Mouse (Mus musculus): Measurements from ENCODE around the gene Gnas. TPM values are rescaled to one million over a fixed set of nuclear protein-coding genes. Genes with fewer than 3 reads are reported as not detected.

The Gnas gene
- polyA plus RNA-seq (2014; fragmentation: Nextera tagmentation; extraction: Ambion mirVana): 1,524 and 1,578 TPM in 2 replicates

DNA sequence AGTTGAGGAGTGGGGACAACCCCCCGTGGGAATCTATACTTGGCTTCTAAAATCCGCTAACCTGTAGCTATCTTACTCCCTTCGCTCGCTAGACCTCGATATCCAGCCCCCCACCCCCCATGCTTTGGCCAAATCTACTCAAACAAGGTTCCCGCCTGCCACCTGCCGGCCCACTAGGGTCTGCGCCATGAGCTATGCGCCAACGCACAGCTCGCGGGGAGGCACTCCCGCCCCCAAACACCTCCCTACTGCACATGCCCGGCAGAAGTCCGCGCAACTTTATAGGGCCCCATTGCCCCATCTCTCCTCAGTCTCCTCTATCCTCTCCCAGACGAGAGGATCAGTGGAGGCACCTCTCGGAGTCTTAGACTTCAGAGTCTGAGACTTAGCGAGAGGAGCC, at the start of gene Gnas:
TSS of gene Gnas (plus strand) at position 310 of the 400 bp plus-strand sequence.
- peak within 1 kb of the TSS; percentile 14 to 29 for H3K4me3 ChIP-seq (ENCODE audit: control insufficient read depth in 1 of 2, insufficient read depth in 1 of 2, low read depth in 1 of 2, low read length in 2 of 2)
- H3K4me2 ChIP-seq (ENCODE audit: low read length): peak within 1 kb of the TSS; percentile 50
- H3K36me3 ChIP-seq (ENCODE audit: control insufficient read depth, insufficient read depth, low read length): peaks cover 76% of the 10 kb centered on the region
- no peak for ATAC-seq (ENCODE audit: insufficient number of reproducible peaks, insufficient read depth, low FRiP score, low read depth)
- peaks cover 48% of the 10 kb centered on the region for H3K27me3 ChIP-seq (ENCODE audit: control insufficient read depth, insufficient read depth, low read length)
- H3K9me3 ChIP-seq (ENCODE audit: control insufficient read depth, low read length): peaks cover 24% of the 10 kb centered on the region
- 47% methylated on average over 19 of the region's 19 CpGs for WGBS
- H3K4me1 ChIP-seq (ENCODE audit: control insufficient read depth in 2 of 2, insufficient read depth in 2 of 2, low read length in 2 of 2): no peaks in the 10 kb centered on the region
- H3K27ac ChIP-seq (replicated peaks in 1 of 2; ENCODE audit: control insufficient read depth in 1 of 2, insufficient read depth in 1 of 2, low read depth in 2 of 2, low read length in 2 of 2): no peak within 1 kb of the TSS
- no peak within 1 kb of the TSS for H3K9ac ChIP-seq (ENCODE audit: low read length)

- Histone ChIP-seq H3K36me3 (ENCODE audit: control insufficient read depth, insufficient read depth, low read length) (no peaks in the 10 kb centered on the region), H3K4me1 (ENCODE audit: control insufficient read depth in 2 of 2, insufficient read depth in 2 of 2, low read length in 2 of 2) (no peaks in the 10 kb centered on the region), H3K27ac (replicated peaks in 1 of 2; ENCODE audit: control insufficient read depth in 1 of 2, insufficient read depth in 1 of 2, low read depth in 2 of 2, low read length in 2 of 2) (no peak overlapping the region), H3K9ac (ENCODE audit: low read length) (no peak overlapping the region), H3K27me3 (ENCODE audit: control insufficient read depth, insufficient read depth, low read length) (no peaks in the 10 kb centered on the region), H3K9me3 (ENCODE audit: control insufficient read depth, low read length) (0 out of 2 replicates have a peak, but pooled peaks cover 3% of the 10 kb centered on the region), H3K4me2 (ENCODE audit: low read length) (no peak overlapping the region), H3K4me3 (ENCODE audit: control insufficient read depth in 1 of 2, insufficient read depth in 1 of 2, low read depth in 1 of 2, low read length in 2 of 2) (no peak overlapping the region)
- ATAC-seq (ENCODE audit: insufficient number of reproducible peaks, insufficient read depth, low FRiP score, low read depth): no peak
- 86% methylated on average over 5 of the region's 5 CpGs for WGBS
Observed at GRCm38 (mm10) chr2:174242431-174242830, 41.7 kb upstream of the Gnas start.

DNA sequence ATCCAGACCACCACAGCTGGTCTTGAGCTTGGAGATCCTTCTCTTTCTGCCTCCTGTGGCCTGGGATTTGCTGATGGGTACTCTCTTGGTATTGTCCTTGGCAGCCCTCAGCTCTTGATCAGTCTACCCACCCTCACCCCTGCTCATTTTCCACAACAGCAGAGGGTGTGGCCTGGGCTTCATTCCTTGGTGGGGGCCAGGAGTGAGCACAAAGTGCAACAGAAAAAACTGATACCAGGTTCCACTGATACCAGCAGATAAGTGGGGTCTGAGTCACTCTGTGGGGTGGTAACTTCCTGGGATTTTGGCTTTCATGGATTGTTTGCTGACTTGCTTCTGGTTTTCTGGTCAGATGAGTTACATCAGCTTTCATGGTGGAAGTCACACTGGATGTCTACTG, 32.2 kb upstream of the Gnas start:
- no peaks in the 10 kb centered on the region for H3K36me3 ChIP-seq (ENCODE audit: control insufficient read depth, insufficient read depth, low read length)
- H3K27ac ChIP-seq (replicated peaks in 1 of 2; ENCODE audit: control insufficient read depth in 1 of 2, insufficient read depth in 1 of 2, low read depth in 2 of 2, low read length in 2 of 2): no peak overlapping the region
- no peaks in the 10 kb centered on the region for H3K9me3 ChIP-seq (ENCODE audit: control insufficient read depth, low read length)
- H3K4me2 ChIP-seq (ENCODE audit: low read length): no peak overlapping the region
- H3K9ac ChIP-seq (ENCODE audit: low read length): no peak overlapping the region
- no peaks in the 10 kb centered on the region for H3K27me3 ChIP-seq (ENCODE audit: control insufficient read depth, insufficient read depth, low read length)
- ATAC-seq (ENCODE audit: insufficient number of reproducible peaks, insufficient read depth, low FRiP score, low read depth): no peak
- no peak overlapping the region for H3K4me3 ChIP-seq (ENCODE audit: control insufficient read depth in 1 of 2, insufficient read depth in 1 of 2, low read depth in 1 of 2, low read length in 2 of 2)
- H3K4me1 ChIP-seq (ENCODE audit: control insufficient read depth in 2 of 2, insufficient read depth in 2 of 2, low read length in 2 of 2): no peaks in the 10 kb centered on the region

DNA sequence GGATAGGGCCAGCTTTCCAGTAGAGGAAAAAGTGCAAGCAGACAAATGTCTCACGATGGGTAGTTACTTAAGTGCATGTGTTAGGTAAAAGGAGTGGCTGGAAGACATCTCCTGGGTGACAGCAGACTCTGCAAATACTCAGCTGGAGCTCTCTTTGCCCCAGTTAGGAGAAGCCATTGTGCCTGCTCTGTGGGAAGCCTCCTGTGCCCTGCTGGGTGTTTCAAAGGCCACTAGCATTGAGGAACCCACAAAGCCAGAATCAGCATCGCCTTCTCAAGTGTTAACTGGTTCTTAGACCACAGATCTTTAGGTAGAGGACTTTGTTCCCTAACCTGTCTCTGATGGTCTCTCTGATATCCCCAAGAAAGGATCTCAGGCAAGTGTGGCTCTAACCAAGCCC, 26.8 kb upstream of the Gnas start:
- no peaks in the 10 kb centered on the region for H3K27me3 ChIP-seq (ENCODE audit: control insufficient read depth, insufficient read depth, low read length)
- no peaks in the 10 kb centered on the region for H3K36me3 ChIP-seq (ENCODE audit: control insufficient read depth, insufficient read depth, low read length)
- H3K4me3 ChIP-seq (ENCODE audit: control insufficient read depth in 1 of 2, insufficient read depth in 1 of 2, low read depth in 1 of 2, low read length in 2 of 2): no peak overlapping the region
- ATAC-seq (ENCODE audit: insufficient number of reproducible peaks, insufficient read depth, low FRiP score, low read depth): no peak
- 18% methylated on average over 2 of the region's 2 CpGs for WGBS
- no peak overlapping the region for H3K27ac ChIP-seq (replicated peaks in 1 of 2; ENCODE audit: control insufficient read depth in 1 of 2, insufficient read depth in 1 of 2, low read depth in 2 of 2, low read length in 2 of 2)
- no peaks in the 10 kb centered on the region for H3K9me3 ChIP-seq (ENCODE audit: control insufficient read depth, low read length)
- no peak overlapping the region for H3K4me2 ChIP-seq (ENCODE audit: low read length)
- no peak overlapping the region for H3K9ac ChIP-seq (ENCODE audit: low read length)
- H3K4me1 ChIP-seq (ENCODE audit: control insufficient read depth in 2 of 2, insufficient read depth in 2 of 2, low read length in 2 of 2): no peaks in the 10 kb centered on the region

DNA sequence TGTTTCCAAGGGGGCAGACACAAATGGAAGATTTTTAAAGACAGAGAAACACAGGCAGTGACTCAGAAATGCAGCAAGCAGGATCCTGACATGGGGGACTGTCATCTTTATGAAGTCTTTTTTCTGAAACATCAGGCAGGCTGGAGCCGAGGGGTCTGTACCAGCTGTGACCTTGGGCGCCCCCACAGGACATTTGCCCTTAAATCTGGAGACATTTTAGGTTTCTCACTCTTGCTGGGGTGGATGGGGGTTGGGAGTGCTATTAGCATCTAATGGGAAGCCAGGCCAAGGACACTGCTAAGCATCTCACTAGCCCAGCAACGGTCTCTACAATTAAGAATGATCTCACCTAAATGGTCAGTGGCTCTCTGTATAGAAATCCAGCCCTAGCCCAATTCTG, 24.1 kb upstream of the Gnas start:
- H3K4me3 ChIP-seq (ENCODE audit: control insufficient read depth in 1 of 2, insufficient read depth in 1 of 2, low read depth in 1 of 2, low read length in 2 of 2): no peak overlapping the region
- WGBS: 24% methylated on average over 3 of the region's 3 CpGs

DNA sequence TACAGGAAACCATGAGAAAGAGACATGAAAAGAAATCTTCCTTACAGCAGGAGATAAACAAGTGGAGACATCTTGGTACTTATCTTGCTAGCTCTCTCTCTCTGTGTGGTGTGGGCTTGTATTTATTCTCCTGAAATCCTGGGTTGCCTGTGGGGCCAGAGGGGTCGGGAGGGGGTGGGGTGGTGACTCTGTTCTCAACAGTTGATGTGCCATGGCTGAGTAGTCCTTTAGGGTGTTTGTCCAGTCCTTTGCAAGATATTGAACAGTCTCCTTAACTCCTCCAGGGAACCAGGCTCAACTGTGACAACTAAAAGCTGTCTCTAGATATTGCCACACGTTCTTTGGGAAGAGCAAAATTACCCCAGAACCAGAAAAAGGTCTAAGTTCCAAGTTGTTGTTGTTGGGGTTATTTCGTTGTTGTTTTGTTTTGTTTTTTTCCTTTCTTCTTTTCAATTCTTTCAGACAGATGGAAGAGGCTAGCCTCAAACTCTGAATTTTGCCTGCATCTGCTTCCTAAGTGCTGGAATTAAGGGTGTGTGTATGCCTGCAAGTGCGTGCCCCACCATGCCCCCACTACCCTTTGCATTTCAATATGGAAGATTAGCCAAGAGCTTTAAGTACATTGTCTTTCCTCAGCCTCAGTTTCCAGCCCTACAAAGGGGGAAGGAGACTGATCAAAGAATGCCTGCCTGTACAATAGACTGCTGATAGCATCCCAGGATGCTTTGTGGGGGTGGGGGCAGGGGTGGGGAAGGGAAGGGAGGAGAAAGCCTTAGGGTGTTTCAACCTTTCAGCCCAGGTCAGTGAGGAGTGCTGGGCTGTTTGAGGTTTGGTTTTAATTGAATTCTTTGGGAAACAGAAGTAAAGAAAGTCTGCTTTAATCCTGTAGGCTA, 23.0 kb upstream of the Gnas start:
- WGBS: 28% methylated on average over 4 of the region's 4 CpGs
- H3K27me3 ChIP-seq (ENCODE audit: control insufficient read depth, insufficient read depth, low read length): no peaks in the 10 kb centered on the region
- peaks cover 10% of the 10 kb centered on the region; the same call in 1 of the 2 replicates for H3K36me3 ChIP-seq (ENCODE audit: control insufficient read depth, insufficient read depth, low read length)
- ATAC-seq (ENCODE audit: insufficient number of reproducible peaks, insufficient read depth, low FRiP score, low read depth): no peak
- no peak overlapping the region for H3K4me2 ChIP-seq (ENCODE audit: low read length)
- no peaks in the 10 kb centered on the region for H3K9me3 ChIP-seq (ENCODE audit: control insufficient read depth, low read length)
- H3K9ac ChIP-seq (ENCODE audit: low read length): no peak overlapping the region
- H3K4me3 ChIP-seq (ENCODE audit: control insufficient read depth in 1 of 2, insufficient read depth in 1 of 2, low read depth in 1 of 2, low read length in 2 of 2): no peak overlapping the region
- H3K4me1 ChIP-seq (ENCODE audit: control insufficient read depth in 2 of 2, insufficient read depth in 2 of 2, low read length in 2 of 2): no peaks in the 10 kb centered on the region; a peak in 1 of 4 replicates
- H3K27ac ChIP-seq (replicated peaks in 1 of 2; ENCODE audit: control insufficient read depth in 1 of 2, insufficient read depth in 1 of 2, low read depth in 2 of 2, low read length in 2 of 2): no peak overlapping the region

More for the DNA sequence above, 24.1 kb upstream of the Gnas start:
- no peak overlapping the region for H3K4me2 ChIP-seq (ENCODE audit: low read length)
- H3K36me3 ChIP-seq (ENCODE audit: control insufficient read depth, insufficient read depth, low read length): peaks cover 2% of the 10 kb centered on the region; the same call in 1 of the 2 replicates
- H3K27ac ChIP-seq (replicated peaks in 1 of 2; ENCODE audit: control insufficient read depth in 1 of 2, insufficient read depth in 1 of 2, low read depth in 2 of 2, low read length in 2 of 2): no peak overlapping the region
- H3K9ac ChIP-seq (ENCODE audit: low read length): no peak overlapping the region
- no peaks in the 10 kb centered on the region; a peak in 1 of 4 replicates for H3K4me1 ChIP-seq (ENCODE audit: control insufficient read depth in 2 of 2, insufficient read depth in 2 of 2, low read length in 2 of 2)
- no peaks in the 10 kb centered on the region for H3K9me3 ChIP-seq (ENCODE audit: control insufficient read depth, low read length)
- ATAC-seq (ENCODE audit: insufficient number of reproducible peaks, insufficient read depth, low FRiP score, low read depth): no peak
- no peaks in the 10 kb centered on the region for H3K27me3 ChIP-seq (ENCODE audit: control insufficient read depth, insufficient read depth, low read length)

GRCm38 (mm10) chr2:174261801-174262200, 22.3 kb upstream of the Gnas start:
- WGBS: 68% methylated on average over 6 of the region's 6 CpGs
- Histone ChIP-seq H3K4me3 (ENCODE audit: control insufficient read depth in 1 of 2, insufficient read depth in 1 of 2, low read depth in 1 of 2, low read length in 2 of 2) (no peak overlapping the region), H3K4me1 (ENCODE audit: control insufficient read depth in 2 of 2, insufficient read depth in 2 of 2, low read length in 2 of 2) (no peaks in the 10 kb centered on the region; a peak in 1 of 4 replicates), H3K27ac (replicated peaks in 1 of 2; ENCODE audit: control insufficient read depth in 1 of 2, insufficient read depth in 1 of 2, low read depth in 2 of 2, low read length in 2 of 2) (no peak overlapping the region), H3K4me2 (ENCODE audit: low read length) (no peak overlapping the region), H3K27me3 (ENCODE audit: control insufficient read depth, insufficient read depth, low read length) (no peaks in the 10 kb centered on the region), H3K9me3 (ENCODE audit: control insufficient read depth, low read length) (no peaks in the 10 kb centered on the region), H3K36me3 (ENCODE audit: control insufficient read depth, insufficient read depth, low read length) (peaks cover 16% of the 10 kb centered on the region), H3K9ac (ENCODE audit: low read length) (no peak overlapping the region)
- no peak for ATAC-seq (ENCODE audit: insufficient number of reproducible peaks, insufficient read depth, low FRiP score, low read depth)

Data from heart, embryonic 14.5 days (tissue).